Mouse (Mus musculus) forebrain, embryonic 13.5 days (tissue): Measurements from ENCODE around the gene Kif5c. TPM values are rescaled to one million over a fixed set of nuclear protein-coding genes. Genes with fewer than 3 reads are reported as not detected.

Experiments
- ATAC-seq: fragments of 200-750 bp; cut with Nextera tagmentation; 2 replicates; pipeline ENCODE4 v1.8.0; 2017
- H3K27ac ChIP-seq: fragments of 300-500 bp; sonication (generic); 2 replicates; pipeline ENCODE4 v1.5.1; 2015; ENCODE audit warnings: inconsistent platforms, mild to moderate bottlenecking, moderate library complexity
- H3K27me3 ChIP-seq: fragments of 300-500 bp; sonication (generic); 2 replicates; pipeline ENCODE4 v1.6.1; 2015; ENCODE audit warnings: mild to moderate bottlenecking, inconsistent platforms
- H3K36me3 ChIP-seq: fragments of 300-500 bp; sonication (generic); 2 replicates; pipeline ENCODE4 v1.6.1; 2015; ENCODE audit warnings: mild to moderate bottlenecking, inconsistent platforms; ENCODE audit not compliant: poor library complexity, severe bottlenecking
- H3K4me1 ChIP-seq: fragments of 300-500 bp; sonication (generic); 2 replicates; pipeline ENCODE4 v1.6.1; 2015; ENCODE audit warnings: inconsistent platforms
- H3K4me2 ChIP-seq: fragments of 300-500 bp; sonication (generic); 2 replicates; pipeline ENCODE4 v1.6.1; 2015; ENCODE audit warnings: inconsistent platforms, mild to moderate bottlenecking, moderate library complexity
- H3K4me3 ChIP-seq: fragments of 300-500 bp; sonication (generic); 2 replicates; pipeline ENCODE4 v1.5.1; 2015; ENCODE audit warnings: mild to moderate bottlenecking, inconsistent platforms
- H3K9ac ChIP-seq: fragments of 300-500 bp; sonication (generic); 2 replicates; pipeline ENCODE4 v1.6.1; 2015; ENCODE audit warnings: mild to moderate bottlenecking, inconsistent platforms
- H3K9me3 ChIP-seq: fragments of 300-500 bp; sonication (generic); replicated peaks from 2 replicates; pipeline ENCODE4 v1.6.1; 2016; ENCODE audit warnings: inconsistent platforms
- WGBS: fragments of 180-500 bp; shearing (Covaris S2); methylation state at CpG from one replicate; pipeline ENCODE4 v1.1.7; 2015; 5-methylcytosine and 5-hydroxymethylcytosine counted together
- polyA plus RNA-seq: library from polyadenylated mRNA; unstranded; fragments of >200 nt; fragmentation: Nextera tagmentation; extraction: Ambion mirVana; gene quantifications from 2 replicates; pipeline ENCODE4 v1.2.1, GENCODE M21; 2015

The Kif5c gene
- polyA plus RNA-seq = 129 and 139 TPM in 2 replicates

DNA sequence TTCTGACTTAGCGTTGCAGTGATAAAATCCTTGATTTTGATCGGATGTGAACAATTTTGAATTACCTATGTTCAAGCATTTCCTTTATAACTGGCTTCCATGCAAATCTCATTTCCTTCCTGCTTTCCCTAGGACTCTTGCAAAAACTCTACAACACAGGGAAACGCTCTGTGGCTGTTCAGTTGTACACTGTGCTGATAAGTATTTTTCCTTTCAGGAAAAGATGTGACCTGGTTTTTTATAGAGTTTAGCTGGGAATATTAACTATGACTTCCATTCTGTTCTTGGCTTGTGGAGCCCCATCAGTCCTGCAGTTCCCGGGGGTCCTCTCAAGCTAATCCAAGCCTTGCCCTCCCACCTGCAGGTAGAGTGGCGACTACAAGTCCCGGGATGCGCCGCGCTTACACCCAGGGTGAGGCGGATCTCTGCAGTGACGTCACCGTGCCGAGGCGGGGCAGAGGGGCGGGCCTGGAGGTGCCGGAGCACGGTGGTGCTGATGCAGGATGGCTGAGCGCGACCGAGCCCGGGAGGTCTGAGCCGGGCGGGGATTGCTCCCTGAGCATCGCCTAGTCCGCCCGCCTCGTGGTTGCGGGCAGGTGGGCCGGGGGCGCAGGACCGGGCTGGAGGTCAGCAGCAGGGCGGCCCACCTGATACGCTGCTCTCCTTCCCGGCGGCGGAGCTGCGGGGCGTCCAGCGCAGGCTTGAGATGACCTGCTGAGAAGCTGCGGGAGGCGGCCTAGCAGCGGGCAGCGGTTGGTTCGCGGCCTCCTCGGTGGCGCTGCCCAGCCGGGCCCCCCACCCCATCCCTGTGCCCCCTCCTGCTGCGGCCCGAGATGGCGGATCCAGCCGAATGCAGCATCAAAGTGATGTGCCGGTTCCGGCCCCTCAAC, at the start of gene Kif5c:
Gene Kif5c, plus strand, starts transcription at position 470 of the 890 bp plus-strand sequence.
- H3K4me2 ChIP-seq = peak within 1 kb of the TSS; percentile 73
- H3K36me3 ChIP-seq = peaks cover 20% of the 10 kb centered on the region
- WGBS = 6% methylated on average over 48 of the region's 54 CpGs
- H3K9ac ChIP-seq = peak within 1 kb of the TSS; percentile 99
- peaks cover 24% of the 10 kb centered on the region for H3K4me1 ChIP-seq
- peak within 1 kb of the TSS; percentile 91 for H3K27ac ChIP-seq
- no peaks in the 10 kb centered on the region for H3K27me3 ChIP-seq
- H3K9me3 ChIP-seq = peaks cover 5% of the 10 kb centered on the region; the same call in 1 of the 2 replicates
- ATAC-seq = peak; percentile 99
- H3K4me3 ChIP-seq = peak within 1 kb of the TSS; percentile 97

DNA sequence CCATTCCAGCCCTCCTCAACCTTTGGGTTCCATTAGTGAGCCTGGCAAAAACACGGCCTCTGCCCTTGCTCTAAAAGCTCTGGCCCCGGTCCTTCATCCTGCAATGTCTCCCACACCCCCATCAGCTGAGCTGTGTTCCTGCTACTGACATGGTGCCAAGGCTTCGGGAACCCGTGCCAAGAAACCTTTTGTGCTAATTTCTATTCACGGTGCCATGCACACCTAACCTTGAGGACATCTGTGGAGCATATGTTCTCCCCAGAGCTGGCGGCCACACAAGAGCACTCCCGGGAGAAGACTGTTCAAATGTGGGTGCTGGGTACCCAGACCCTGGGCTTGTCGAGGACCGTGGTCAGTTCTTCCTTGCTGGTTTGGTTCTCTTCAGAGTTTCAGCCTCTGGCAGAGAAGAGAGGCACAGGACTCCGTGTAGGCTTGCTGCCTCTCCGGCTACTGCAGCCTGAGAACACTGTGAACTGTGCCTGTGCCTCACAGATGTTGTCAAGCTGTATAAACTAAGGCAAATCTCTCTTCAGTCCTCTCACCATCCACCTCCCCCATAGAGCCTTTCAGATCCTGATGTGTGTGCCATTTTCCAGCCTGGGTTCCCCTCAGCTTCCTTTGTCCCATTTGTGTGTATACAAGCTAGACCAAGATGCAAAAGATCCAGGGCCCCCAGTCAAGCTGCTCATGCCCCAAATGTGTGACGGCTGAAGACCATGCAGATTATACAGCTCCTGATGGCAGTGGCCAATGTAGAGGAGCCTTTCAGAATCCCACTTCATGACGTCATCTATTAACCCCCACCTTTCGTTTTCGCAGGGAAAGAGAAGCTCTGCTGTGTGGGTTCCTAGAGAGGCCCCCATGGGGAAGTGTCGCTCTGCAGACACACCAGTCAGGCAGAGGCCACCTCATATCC, 49.0 kb upstream of the Kif5c start:
- Histone ChIP-seq H3K9ac (no peak overlapping the region), H3K4me2 (peak overlapping the region; percentile 42)
- WGBS = 41% methylated on average over 16 of the region's 16 CpGs

DNA sequence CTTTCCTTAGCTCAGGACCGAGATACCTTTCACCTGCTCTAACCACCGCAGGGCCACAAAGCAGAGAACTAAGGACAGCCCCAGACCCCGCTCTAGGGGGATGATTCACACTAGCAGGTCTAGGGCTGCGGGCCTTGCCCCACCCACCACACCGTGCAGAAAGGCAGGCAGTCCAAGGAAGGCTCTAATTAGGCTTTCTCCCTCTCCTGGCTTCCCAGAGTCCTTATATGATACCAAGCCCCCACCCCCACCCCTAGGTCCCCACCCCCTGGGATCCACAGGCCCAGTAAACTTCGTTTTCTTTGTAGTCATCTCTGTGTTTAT, 48.4 kb upstream of the Kif5c start:
- Histone ChIP-seq H3K27me3 (no peaks in the 10 kb centered on the region), H3K4me1 (peaks cover 46% of the 10 kb centered on the region), H3K4me3 (no peak overlapping the region), H3K4me2 (peak overlapping the region; percentile 42), H3K9ac (no peak overlapping the region), H3K9me3 (no peaks in the 10 kb centered on the region), H3K36me3 (no peaks in the 10 kb centered on the region), H3K27ac (peak overlapping the region; percentile 88)
- WGBS = 41% methylated on average over 6 of the region's 6 CpGs
- peak; percentile 48 for ATAC-seq

More for the DNA sequence above, 49.0 kb upstream of the Kif5c start:
- Histone ChIP-seq H3K36me3 (no peaks in the 10 kb centered on the region), H3K27me3 (no peaks in the 10 kb centered on the region), H3K9me3 (no peaks in the 10 kb centered on the region), H3K4me1 (peaks cover 46% of the 10 kb centered on the region), H3K4me3 (no peak overlapping the region), H3K27ac (peak overlapping the region; percentile 88)
- peak; percentile 85 for ATAC-seq

DNA sequence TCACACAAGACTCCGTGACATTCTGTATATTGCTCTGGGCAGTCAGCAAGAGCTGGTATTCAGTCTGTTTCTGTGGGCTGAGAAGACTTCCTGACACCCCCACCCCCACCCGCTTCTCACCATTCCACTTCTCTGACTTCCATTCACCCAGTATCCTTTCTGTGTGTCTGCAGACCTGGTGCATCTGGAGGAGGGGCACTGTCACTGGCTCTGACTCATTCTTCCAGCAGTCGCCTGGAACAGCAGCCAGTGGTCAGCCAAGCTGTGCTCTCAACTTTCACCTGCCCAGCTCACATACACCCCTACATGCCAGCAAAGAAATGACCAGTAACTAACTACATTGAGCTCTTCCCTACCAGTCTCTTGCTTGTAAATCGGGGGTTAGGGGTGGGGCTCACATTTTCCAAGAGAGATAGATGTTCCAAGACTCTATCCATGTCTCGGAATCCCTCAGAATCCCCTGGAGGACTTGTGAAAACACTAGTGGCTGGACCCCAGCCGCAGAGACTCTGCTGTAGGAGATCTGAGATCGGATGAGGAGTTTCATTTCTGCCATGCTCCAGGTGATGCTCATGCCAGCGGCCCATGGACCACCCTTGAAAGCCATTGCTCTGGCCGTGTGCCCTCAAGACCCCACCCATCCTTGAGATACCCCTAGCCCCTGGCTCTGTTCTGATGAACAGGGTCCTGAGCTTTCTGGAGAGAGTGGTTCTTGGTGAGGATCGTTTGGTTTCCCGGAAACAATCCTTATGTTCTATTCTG, 47.8 kb upstream of the Kif5c start:
- peak overlapping the region; percentile 88 for H3K27ac ChIP-seq
- no peak overlapping the region for H3K4me3 ChIP-seq
- no peaks in the 10 kb centered on the region for H3K9me3 ChIP-seq
- peak overlapping the region; percentile 50 for H3K4me2 ChIP-seq
- no peak overlapping the region for H3K9ac ChIP-seq
- peaks cover 46% of the 10 kb centered on the region for H3K4me1 ChIP-seq
- no peaks in the 10 kb centered on the region for H3K27me3 ChIP-seq
- ATAC-seq = no peak
- 67% methylated on average over 11 of the region's 11 CpGs for WGBS
- no peaks in the 10 kb centered on the region for H3K36me3 ChIP-seq

DNA sequence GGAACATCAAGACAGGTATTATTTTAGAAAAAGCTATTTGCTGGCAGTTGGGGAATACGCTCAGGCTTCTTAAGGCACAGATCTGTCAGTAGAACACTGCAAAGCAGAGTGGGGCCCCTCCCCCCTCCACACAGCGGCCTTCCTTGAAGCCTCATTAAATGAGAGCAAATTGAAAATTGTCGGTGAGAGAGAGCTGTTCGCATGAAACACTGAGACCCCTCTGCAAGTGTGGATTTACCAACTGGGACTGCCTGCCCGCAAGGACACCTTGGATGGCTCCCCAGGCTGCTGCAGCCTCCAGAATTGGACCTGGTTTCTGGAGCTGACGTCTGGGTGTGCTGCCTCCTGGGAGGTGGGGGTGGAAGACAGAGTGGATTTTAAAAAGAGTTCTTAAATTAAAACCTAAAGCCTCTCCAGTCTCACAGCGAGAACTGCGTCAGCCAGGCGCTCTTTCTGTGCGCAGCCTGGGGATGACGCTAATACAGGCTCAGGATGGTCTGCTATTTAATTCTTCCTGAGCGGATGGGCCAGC, 46.9 kb upstream of the Kif5c start:
- Histone ChIP-seq H3K36me3 (no peaks in the 10 kb centered on the region), H3K27ac (peak overlapping the region; percentile 88), H3K4me2 (peak overlapping the region; percentile 50), H3K27me3 (no peaks in the 10 kb centered on the region), H3K4me3 (0 out of 2 replicates have a peak overlapping the region, but pooled peaks have one; percentile 15), H3K9ac (peak overlapping the region; percentile 50), H3K9me3 (no peaks in the 10 kb centered on the region), H3K4me1 (peaks cover 46% of the 10 kb centered on the region)
- 25% methylated on average over 12 of the region's 12 CpGs for WGBS
- ATAC-seq = peak; percentile 65

DNA sequence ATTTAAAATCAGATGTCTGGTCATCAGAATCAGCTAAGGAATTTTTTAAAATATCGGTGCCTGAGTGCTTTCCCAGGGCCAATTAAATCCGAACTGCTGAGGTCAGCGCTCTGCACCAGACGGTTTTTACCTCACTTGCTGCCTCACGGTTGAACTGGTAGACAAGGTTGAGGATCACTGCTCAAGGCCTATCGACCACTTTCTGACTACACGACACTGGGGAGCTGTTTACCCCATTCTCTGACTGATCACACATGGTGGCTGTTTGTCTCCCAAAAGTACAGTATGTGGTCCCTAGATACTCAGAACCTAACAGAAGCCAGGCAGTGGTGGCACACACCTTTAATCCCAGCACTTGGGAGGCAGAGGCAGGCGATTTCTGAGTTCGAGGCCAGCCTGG, 46.4 kb upstream of the Kif5c start:
- Histone ChIP-seq H3K9ac (peak overlapping the region; percentile 50; the same call in 1 of the 2 replicates), H3K9me3 (no peaks in the 10 kb centered on the region), H3K4me3 (no peak overlapping the region), H3K4me2 (peak overlapping the region; percentile 50), H3K27me3 (no peaks in the 10 kb centered on the region), H3K4me1 (peaks cover 46% of the 10 kb centered on the region), H3K27ac (peak overlapping the region; percentile 88), H3K36me3 (no peaks in the 10 kb centered on the region)
- WGBS = 61% methylated on average over 9 of the region's 9 CpGs
- no peak for ATAC-seq

DNA sequence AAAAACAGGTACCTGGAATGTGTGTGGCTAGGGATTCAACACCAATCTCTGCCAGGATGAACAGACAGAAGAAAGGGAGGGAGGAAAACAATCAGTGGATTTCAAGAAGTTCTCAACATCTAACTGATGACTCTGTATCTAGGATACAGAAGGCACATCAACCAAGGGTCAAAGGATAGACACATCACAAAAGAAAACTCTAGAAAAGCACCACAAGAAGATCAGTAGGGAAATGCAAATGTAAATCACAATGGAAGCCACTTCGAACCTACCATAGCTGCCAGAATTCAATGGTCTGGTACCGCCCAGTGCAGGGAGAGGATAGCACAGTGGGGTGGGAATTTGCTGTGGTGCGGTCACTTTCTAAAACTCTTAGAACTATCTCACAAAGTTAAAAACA, 45.8 kb upstream of the Kif5c start:
- WGBS = 89% methylated on average over 3 of the region's 3 CpGs
- Histone ChIP-seq H3K27ac (no peak overlapping the region), H3K36me3 (no peaks in the 10 kb centered on the region), H3K9me3 (no peaks in the 10 kb centered on the region), H3K9ac (no peak overlapping the region), H3K4me3 (no peak overlapping the region), H3K4me2 (no peak overlapping the region), H3K4me1 (peaks cover 46% of the 10 kb centered on the region), H3K27me3 (no peaks in the 10 kb centered on the region)
- ATAC-seq = no peak

DNA sequence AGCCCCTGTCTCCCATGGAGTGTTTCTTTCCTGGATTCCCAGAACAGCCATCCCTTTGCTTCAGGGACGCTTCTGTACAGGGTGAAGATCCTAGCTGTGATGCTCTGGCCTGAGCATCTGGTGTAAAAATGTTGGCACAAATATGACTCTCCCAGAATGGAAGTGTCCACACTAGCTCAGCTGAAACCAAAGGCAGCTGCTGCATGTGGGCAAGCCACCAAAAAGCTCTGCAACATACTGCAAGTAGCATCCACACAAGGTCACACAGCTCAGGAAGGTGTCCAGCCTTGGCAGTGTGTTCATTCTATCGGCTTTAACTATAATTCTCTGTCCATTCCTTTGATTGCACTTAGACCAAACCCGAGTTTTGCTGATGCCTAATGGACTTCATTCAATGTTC, 38.5 kb upstream of the Kif5c start:
- H3K9me3 ChIP-seq = no peaks in the 10 kb centered on the region
- H3K4me2 ChIP-seq = no peak overlapping the region
- ATAC-seq = no peak
- no peak overlapping the region for H3K27ac ChIP-seq
- no peaks in the 10 kb centered on the region for H3K27me3 ChIP-seq
- no peak overlapping the region for H3K9ac ChIP-seq
- WGBS = 81% methylated on average over 3 of the region's 3 CpGs
- no peak overlapping the region for H3K4me3 ChIP-seq
- no peaks in the 10 kb centered on the region for H3K4me1 ChIP-seq
- H3K36me3 ChIP-seq = no peaks in the 10 kb centered on the region

DNA sequence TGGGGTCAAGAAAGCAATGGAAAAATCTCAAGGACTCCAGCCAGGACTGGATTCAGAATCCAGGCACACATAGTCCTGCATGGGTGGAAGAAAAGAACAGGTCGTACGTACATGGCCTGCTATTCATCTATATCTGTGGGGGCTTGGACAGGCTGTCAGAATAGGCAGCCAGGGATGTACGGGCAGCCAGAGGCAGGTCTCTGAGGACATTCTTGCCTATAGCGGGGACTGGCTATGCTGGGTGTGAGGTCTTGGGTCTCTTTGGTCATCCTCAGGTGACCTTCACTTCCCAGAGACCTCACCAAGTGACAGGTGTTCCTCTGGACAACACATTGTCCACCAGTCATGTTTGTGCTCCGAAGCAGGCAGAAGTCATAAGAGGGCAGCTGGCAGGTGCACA, 36.6 kb upstream of the Kif5c start:
- Histone ChIP-seq H3K4me2 (no peak overlapping the region), H3K36me3 (no peaks in the 10 kb centered on the region)
- WGBS = 87% methylated on average over 5 of the region's 5 CpGs

DNA sequence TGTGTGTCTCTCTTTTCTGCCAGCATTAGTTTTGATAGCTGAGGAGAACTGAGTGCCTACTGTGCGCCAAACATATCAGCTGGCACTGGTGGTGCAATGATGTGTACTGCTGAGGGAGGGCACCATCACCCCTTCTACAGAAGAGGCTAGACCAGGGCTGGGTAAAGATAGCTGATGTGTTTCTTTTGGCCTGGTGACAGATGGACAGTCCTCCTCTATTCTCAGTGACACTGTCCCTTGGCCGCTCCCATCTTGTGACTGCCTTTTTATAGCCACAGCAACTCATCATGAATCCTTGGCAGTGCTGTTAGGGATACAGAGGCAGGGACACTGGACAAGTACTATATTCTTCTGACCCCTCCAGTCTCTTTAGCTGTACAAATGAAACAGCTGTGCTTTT, 35.8 kb upstream of the Kif5c start:
- Histone ChIP-seq H3K4me2 (no peak overlapping the region), H3K4me3 (no peak overlapping the region), H3K9me3 (no peaks in the 10 kb centered on the region), H3K36me3 (no peaks in the 10 kb centered on the region), H3K9ac (no peak overlapping the region), H3K27me3 (no peaks in the 10 kb centered on the region), H3K27ac (no peak overlapping the region), H3K4me1 (no peaks in the 10 kb centered on the region)
- 95% methylated on average over 2 of the region's 2 CpGs for WGBS
- ATAC-seq = no peak

More for the DNA sequence above, 36.6 kb upstream of the Kif5c start:
- Histone ChIP-seq H3K9ac (no peak overlapping the region), H3K9me3 (no peaks in the 10 kb centered on the region), H3K27me3 (no peaks in the 10 kb centered on the region), H3K27ac (no peak overlapping the region), H3K4me1 (no peaks in the 10 kb centered on the region), H3K4me3 (no peak overlapping the region)
- no peak for ATAC-seq

DNA sequence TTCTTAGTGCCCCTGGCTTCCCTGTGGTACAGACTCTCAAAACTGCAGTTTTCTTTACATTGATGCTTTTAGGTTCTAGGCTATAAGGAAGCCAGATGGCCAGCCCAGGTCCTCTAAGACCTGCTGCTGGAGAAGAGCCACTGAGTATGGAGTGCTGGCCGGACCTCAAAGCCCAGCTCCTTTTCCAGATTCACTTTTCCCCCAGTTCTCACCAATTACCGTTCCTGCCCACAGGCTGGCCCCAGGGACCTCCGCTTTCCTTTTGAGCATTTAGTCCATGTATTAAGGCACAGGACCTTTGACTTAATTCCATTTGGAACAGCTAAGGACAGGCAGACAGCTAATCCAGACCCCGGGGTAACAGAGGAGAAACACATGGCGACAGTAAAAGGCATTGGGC, 28.6 kb upstream of the Kif5c start:
- no peaks in the 10 kb centered on the region for H3K36me3 ChIP-seq
- 76% methylated on average over 5 of the region's 5 CpGs for WGBS
- H3K27me3 ChIP-seq = no peaks in the 10 kb centered on the region
- H3K4me2 ChIP-seq = no peak overlapping the region
- no peak for ATAC-seq
- H3K4me3 ChIP-seq = no peak overlapping the region
- no peak overlapping the region for H3K9ac ChIP-seq
- no peak overlapping the region for H3K27ac ChIP-seq
- no peaks in the 10 kb centered on the region for H3K9me3 ChIP-seq
- H3K4me1 ChIP-seq = no peaks in the 10 kb centered on the region
